Mouse (Mus musculus) midbrain, embryonic 10.5 days (tissue): ENCODE results near the gene Pcsk6. TPM values are rescaled to one million over a fixed set of nuclear protein-coding genes. Genes with fewer than 3 reads are reported as not detected.

ENCODE experiments used
- DNase-seq: peaks from one replicate; pipeline ENCODE4 v3.0.0-alpha.2; 2017; ENCODE audit warnings: low spot score
- H3K27ac ChIP-seq: fragments of 300-500 bp; sonication (generic); replicated peaks from 2 replicates; pipeline ENCODE4 v1.5.1; 2016; ENCODE audit warnings: mild to moderate bottlenecking
- H3K27me3 ChIP-seq: fragments of 300-500 bp; sonication (generic); 2 replicates; pipeline ENCODE4 v1.6.1; 2016; ENCODE audit warnings: low read depth, mild to moderate bottlenecking; ENCODE audit not compliant: poor library complexity, severe bottlenecking
- H3K36me3 ChIP-seq: fragments of 300-500 bp; sonication (generic); 2 replicates; pipeline ENCODE4 v1.6.1; 2016; ENCODE audit warnings: mild to moderate bottlenecking, moderate library complexity
- H3K4me1 ChIP-seq: fragments of 300-500 bp; sonication (generic); 2 replicates; pipeline ENCODE4 v1.6.1; 2016
- H3K4me3 ChIP-seq: fragments of 300-500 bp; sonication (generic); 2 replicates; pipeline ENCODE4 v1.5.1; 2016; ENCODE audit warnings: mild to moderate bottlenecking, moderate library complexity
- H3K9me3 ChIP-seq: fragments of 300-500 bp; sonication (generic); replicated peaks from 2 replicates; pipeline ENCODE4 v1.6.1; 2016; ENCODE audit warnings: mild to moderate bottlenecking
- WGBS: fragments of 180-500 bp; shearing (Covaris S2); methylation state at CpG from one replicate; pipeline ENCODE4 v1.1.7; 2016; 5-methylcytosine and 5-hydroxymethylcytosine counted together
- polyA plus RNA-seq: library from polyadenylated mRNA; unstranded; fragments of >200 nt; fragmentation: Nextera tagmentation; extraction: Ambion mirVana; gene quantifications from 2 replicates; pipeline ENCODE4 v1.2.1, GENCODE M21; 2016

Gene Pcsk6
- polyA plus RNA-seq, 1 experiment from 2014 or later = 0.74 TPM

GRCm38 (mm10) chr7:65892264-65892828 is 30.8 kb downstream of the Pcsk6 start:
- 65% methylated on average over 9 of the region's 9 CpGs for WGBS
- no peaks in the 10 kb centered on the region for H3K36me3 ChIP-seq
- no peak for DNase-seq
- no peaks in the 10 kb centered on the region for H3K27me3 ChIP-seq
- H3K9me3 ChIP-seq = no peaks in the 10 kb centered on the region
- H3K4me3 ChIP-seq = no peak overlapping the region
- H3K4me1 ChIP-seq = peaks cover 8% of the 10 kb centered on the region
- peak overlapping the region; percentile 28; the same call in 1 of the 2 replicates for H3K27ac ChIP-seq

DNA sequence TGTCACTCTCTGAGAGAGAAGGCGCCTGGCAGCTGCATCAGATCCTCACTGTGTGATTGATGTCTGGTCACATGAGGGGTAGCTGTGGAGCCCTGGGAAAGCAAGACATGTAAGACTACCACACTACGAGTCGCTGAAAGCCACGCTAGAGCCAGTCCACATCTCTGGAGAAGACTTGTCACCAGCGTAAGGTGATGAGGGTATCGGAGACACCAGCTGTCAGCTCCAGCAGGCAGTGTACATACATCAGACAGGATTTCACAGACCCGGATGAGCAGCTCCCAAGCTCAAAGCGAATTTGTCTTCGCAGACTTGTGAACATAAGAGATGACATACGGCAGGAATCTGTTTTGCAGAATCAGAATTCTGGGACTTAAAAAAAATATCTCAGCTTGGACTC is 32.0 kb downstream of the Pcsk6 start:
- no peaks in the 10 kb centered on the region for H3K36me3 ChIP-seq
- 0 out of 2 replicates have a peak overlapping the region, but pooled peaks have one; percentile 28 for H3K27ac ChIP-seq
- WGBS = 92% methylated on average over 10 of the region's 10 CpGs
- DNase-seq = no peak
- no peak overlapping the region for H3K4me3 ChIP-seq
- H3K27me3 ChIP-seq = no peaks in the 10 kb centered on the region
- H3K4me1 ChIP-seq = peaks cover 8% of the 10 kb centered on the region
- no peaks in the 10 kb centered on the region for H3K9me3 ChIP-seq

DNA sequence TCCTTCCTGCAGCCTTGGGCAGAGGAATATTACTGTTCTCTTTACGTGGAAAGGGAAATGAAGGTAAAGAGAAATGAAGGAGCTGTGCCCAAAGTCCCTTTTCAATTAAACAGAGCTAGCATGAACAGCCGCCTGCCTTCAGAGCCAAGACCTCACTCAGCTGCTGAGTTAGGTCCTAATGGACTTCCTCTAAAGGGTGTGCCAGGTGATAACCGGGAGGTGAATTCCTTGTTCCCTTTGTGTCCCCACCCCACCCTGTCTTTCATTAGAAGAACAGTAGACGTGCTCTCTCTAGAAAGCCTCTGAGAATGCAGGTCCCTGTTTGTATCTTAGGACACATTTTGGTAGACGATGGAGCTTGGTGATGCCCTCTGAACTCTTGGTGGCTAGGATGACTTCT is 33.7 kb downstream of the Pcsk6 start:
- DNase-seq = no peak
- H3K27ac ChIP-seq = no peak overlapping the region
- no peaks in the 10 kb centered on the region for H3K27me3 ChIP-seq
- no peak overlapping the region for H3K4me3 ChIP-seq
- H3K4me1 ChIP-seq = peaks cover 8% of the 10 kb centered on the region
- no peaks in the 10 kb centered on the region for H3K9me3 ChIP-seq
- WGBS = 83% methylated on average over 5 of the region's 5 CpGs
- no peaks in the 10 kb centered on the region for H3K36me3 ChIP-seq

GRCm38 (mm10) chr7:65901231-65901630 is 39.7 kb downstream of the Pcsk6 start:
- 77% methylated on average over 11 of the region's 11 CpGs for WGBS
- Histone ChIP-seq H3K36me3 (no peaks in the 10 kb centered on the region), H3K9me3 (no peaks in the 10 kb centered on the region), H3K27ac (no peak overlapping the region), H3K4me3 (no peak overlapping the region), H3K4me1 (peaks cover 8% of the 10 kb centered on the region), H3K27me3 (no peaks in the 10 kb centered on the region)
- no peak for DNase-seq

GRCm38 (mm10) chr7:65902471-65903180 is 41.1 kb downstream of the Pcsk6 start:
- WGBS = 57% methylated on average over 13 of the region's 13 CpGs
- H3K4me1 ChIP-seq = peaks cover 8% of the 10 kb centered on the region
- no peaks in the 10 kb centered on the region for H3K9me3 ChIP-seq
- no peak overlapping the region for H3K4me3 ChIP-seq
- no peaks in the 10 kb centered on the region for H3K27me3 ChIP-seq
- no peak for DNase-seq
- H3K27ac ChIP-seq = peak overlapping the region; percentile 33; the same call in 1 of the 2 replicates
- H3K36me3 ChIP-seq = no peaks in the 10 kb centered on the region

DNA sequence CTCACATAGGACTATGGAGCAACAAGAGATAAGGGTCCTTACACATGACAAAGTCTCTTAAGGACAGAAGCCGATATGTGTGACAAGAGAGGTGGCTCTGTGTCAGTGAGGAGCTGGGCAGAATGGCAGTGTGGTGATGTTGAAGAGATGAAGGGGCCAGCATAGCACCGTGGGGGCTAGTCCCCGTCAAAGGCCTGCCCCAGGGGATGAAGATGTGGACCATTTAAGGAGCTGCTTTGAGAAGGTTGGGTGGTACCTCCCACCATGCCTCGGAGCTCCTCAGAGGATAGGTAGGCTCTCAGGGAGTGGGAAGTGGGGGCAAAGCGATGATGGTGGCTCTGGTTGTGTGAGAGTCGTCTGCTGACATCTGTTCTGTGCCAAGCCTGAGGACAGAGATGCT is 41.9 kb downstream of the Pcsk6 start:
- Histone ChIP-seq H3K9me3 (no peaks in the 10 kb centered on the region), H3K4me3 (no peak overlapping the region), H3K4me1 (peaks cover 8% of the 10 kb centered on the region), H3K27ac (0 out of 2 replicates have a peak overlapping the region, but pooled peaks have one; percentile 25), H3K36me3 (no peaks in the 10 kb centered on the region), H3K27me3 (no peaks in the 10 kb centered on the region)
- DNase-seq = no peak
- 87% methylated on average over 6 of the region's 6 CpGs for WGBS

DNA sequence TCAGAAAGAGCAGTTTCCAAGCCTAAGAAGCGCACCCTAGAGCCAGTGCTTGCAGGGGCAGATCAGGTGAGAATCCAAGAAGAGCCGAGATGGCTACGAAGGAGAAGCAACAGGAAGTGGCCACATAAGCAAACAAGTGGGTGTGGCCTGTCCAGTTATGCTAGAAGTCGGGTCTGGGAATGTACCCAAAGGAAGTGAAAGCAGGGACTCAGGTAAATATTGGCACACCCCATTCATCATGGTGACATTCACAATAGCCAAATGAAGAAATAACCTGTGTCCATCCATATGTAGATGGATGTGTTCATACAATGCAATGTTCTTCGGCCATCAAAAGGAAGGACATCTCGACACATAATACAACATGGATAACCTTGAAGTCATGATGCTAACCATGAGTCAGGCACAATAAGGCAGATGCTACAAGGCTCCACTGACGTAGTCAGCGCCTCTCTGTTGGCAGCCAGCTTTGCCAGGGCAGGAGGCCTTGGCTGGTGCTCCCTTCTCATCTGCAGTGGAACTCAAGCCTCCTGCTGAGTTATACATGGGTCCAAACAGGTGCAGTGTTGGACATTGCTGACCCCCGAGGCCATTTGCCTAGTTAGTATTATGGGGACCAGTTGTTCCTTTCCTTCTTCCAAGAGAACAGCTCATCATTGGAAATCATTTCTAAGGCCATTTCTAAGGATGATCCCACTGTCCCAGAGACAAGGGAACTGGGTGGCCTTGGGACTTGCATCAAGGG is 45.2 kb downstream of the Pcsk6 start:
- H3K36me3 ChIP-seq = no peaks in the 10 kb centered on the region
- peaks cover 8% of the 10 kb centered on the region for H3K4me1 ChIP-seq
- H3K9me3 ChIP-seq = no peaks in the 10 kb centered on the region
- no peak overlapping the region for H3K27ac ChIP-seq
- no peaks in the 10 kb centered on the region for H3K27me3 ChIP-seq
- no peak for DNase-seq
- WGBS = 88% methylated on average over 9 of the region's 9 CpGs
- H3K4me3 ChIP-seq = no peak overlapping the region

DNA sequence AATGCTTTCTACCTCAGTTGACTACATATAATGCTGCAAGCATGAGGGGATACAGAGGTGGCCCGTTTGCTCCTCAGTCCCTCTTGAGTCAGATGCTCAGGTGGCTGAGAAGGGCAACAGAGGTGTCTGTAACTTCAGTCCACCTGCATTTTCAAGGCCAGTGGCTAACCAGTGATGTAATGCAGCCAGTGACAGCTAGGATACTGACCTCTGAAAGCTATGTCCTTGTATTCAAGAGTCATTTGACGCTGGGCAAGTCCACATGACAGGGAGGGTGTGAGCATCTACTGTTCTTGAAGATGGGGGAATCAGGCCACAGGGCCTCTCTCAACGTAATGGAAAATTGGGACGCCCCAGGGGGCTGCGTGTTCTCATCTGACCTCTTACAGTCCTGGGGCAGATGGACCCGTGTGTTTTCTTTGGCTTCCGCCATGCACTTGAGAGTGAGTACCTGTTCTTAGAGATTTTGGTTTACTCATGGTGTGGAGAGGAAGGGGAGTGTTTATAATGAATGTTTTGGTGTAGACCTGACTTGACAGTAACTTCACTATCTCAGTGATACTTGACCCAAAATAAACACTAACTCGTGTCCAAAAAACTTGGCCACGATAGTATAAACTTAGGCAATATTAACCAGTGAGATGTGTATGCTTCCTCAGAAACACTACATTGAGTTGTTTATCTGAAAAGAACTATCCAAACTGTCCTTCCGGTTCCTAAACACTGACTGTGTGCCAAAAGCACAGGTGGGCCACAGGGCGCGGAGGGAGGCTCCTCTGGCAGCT is 48.0 kb downstream of the Pcsk6 start:
- DNase-seq = no peak
- WGBS = 89% methylated on average over 12 of the region's 12 CpGs
- Histone ChIP-seq H3K9me3 (no peaks in the 10 kb centered on the region), H3K4me3 (no peak overlapping the region), H3K27ac (no peak overlapping the region), H3K4me1 (no peaks in the 10 kb centered on the region), H3K27me3 (no peaks in the 10 kb centered on the region), H3K36me3 (no peaks in the 10 kb centered on the region)

- Histone ChIP-seq H3K4me1 (0 out of 2 replicates have a peak, but pooled peaks cover 3% of the 10 kb centered on the region), H3K27ac (no peak overlapping the region), H3K36me3 (no peaks in the 10 kb centered on the region), H3K9me3 (no peaks in the 10 kb centered on the region), H3K4me3 (no peak overlapping the region), H3K27me3 (no peaks in the 10 kb centered on the region)
- 87% methylated on average over 3 of the region's 3 CpGs for WGBS
- no peak for DNase-seq
Observed at GRCm38 (mm10) chr7:65913088-65913610, 51.6 kb downstream of the Pcsk6 start.

DNA sequence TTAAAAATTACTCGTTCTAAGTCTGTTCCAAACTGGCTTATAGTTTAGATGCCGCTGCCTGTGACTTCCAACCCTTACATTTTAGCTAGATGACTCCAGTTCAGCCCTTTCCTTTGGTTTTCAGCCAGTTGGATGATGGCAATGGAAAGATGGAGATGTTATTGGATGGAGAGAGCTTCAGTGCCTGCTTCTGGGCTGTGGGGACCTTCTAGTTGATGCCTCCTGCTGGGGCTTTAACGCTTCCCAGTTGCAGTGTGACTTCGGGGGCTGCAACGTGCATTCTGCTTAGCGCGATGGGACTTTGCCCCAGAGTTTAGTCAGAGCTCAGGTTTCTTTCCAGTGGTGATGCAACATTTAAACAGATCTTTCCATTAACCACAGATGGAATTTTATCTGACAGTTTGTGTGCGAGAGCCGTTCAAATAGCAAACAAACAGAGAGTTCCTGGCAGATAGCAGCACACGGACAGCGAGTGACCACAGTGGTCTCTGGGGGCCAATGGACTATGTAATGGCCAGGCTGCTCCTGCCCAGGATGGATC is 53.3 kb downstream of the Pcsk6 start:
- Histone ChIP-seq H3K36me3 (no peaks in the 10 kb centered on the region), H3K27ac (no peak overlapping the region), H3K9me3 (no peaks in the 10 kb centered on the region), H3K4me3 (no peak overlapping the region), H3K4me1 (peaks cover 11% of the 10 kb centered on the region), H3K27me3 (no peaks in the 10 kb centered on the region)
- DNase-seq = no peak
- 74% methylated on average over 11 of the region's 11 CpGs for WGBS

GRCm38 (mm10) chr7:65915821-65916220 is 54.3 kb downstream of the Pcsk6 start:
- no peak overlapping the region for H3K27ac ChIP-seq
- H3K27me3 ChIP-seq = no peaks in the 10 kb centered on the region
- H3K4me1 ChIP-seq = peaks cover 16% of the 10 kb centered on the region
- no peak for DNase-seq
- H3K9me3 ChIP-seq = no peaks in the 10 kb centered on the region
- no peaks in the 10 kb centered on the region for H3K36me3 ChIP-seq
- H3K4me3 ChIP-seq = no peak overlapping the region
- WGBS = 93% methylated on average over 7 of the region's 7 CpGs

GRCm38 (mm10) chr7:65916566-65916965 is 55.0 kb downstream of the Pcsk6 start:
- H3K36me3 ChIP-seq = no peaks in the 10 kb centered on the region
- no peak for DNase-seq
- peaks cover 16% of the 10 kb centered on the region for H3K4me1 ChIP-seq
- no peak overlapping the region for H3K27ac ChIP-seq
- no peak overlapping the region for H3K4me3 ChIP-seq
- 82% methylated on average over 8 of the region's 8 CpGs for WGBS
- no peaks in the 10 kb centered on the region for H3K9me3 ChIP-seq
- H3K27me3 ChIP-seq = no peaks in the 10 kb centered on the region
